Mouse (Mus musculus): ENCODE results near the gene Slc47a2. TPM values are rescaled to one million over a fixed set of nuclear protein-coding genes. Genes with fewer than 3 reads are reported as not detected.

Slc47a2 gene
- 0.10 and 0.15 TPM in 2 replicates for total RNA-seq (2012; rRNA removed)
- polyA plus RNA-seq (2012; ENCODE audit: insufficient read depth in 1 of 2, insufficient read length in 2 of 2, low read depth in 1 of 2, low replicate concordance in 2 of 2, missing spikeins in 1 of 2): under 1 TPM in 1 of 2 experiments, not detected in 1; 0.25 TPM

DNA sequence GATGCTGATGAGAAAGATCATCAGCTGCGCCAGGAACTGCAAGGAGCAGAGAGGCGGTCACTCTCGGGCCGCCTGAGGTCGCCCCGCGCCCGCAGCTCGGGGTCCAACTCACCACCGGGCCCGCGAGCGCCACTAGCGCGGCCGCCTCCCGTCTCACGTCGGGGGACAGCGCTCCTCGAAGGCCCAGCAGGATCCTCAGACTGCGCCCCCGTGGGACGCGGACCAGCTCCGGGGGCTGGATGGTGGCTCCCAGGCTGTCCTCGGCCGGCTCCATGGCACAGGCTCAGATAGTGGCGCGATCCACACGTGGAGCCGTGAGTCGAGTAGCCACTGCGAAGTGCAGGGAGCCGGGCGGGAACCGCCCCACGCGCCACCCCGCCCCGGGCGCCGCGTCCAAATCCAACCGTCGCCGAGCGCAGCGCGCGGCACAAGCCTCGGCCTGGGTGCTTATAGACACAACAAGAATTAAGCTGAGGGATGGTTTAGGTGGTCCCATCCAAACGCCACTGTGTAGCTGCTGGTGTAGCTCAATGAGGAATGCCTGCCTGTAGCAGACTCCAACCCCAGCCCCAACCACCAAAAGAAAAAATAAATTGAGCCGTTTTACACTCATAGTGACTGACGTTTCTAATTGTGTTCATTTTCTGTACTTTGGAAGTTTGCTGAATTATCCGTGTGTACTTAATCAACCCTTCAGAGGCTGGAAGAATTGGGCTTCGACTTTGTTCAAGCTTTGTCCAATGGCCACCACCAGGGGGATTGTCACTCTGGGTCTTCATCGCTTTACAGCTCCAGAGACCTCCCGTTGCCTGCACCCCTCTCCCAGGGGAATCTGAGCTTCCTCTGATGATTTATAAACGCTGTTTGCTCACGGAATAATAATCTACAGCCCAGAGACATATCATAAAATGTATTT lies at the start of gene Slc47a2:
Gene Slc47a2, minus strand, starts transcription at position 356 of the 916 bp plus-strand sequence.
- Histone ChIP-seq H3K9ac (ENCODE audit: control insufficient read depth, low read depth, low read length, poor library complexity, severe bottlenecking) (no peak within 1 kb of the TSS), H3K27me3 (ENCODE audit: control insufficient read depth in 1 of 2, insufficient read depth in 2 of 2, low read length in 2 of 2) (peaks cover 0 to 16% of the 10 kb centered on the region in 2 experiments; a peak in 3 of 4 replicates)

DNA sequence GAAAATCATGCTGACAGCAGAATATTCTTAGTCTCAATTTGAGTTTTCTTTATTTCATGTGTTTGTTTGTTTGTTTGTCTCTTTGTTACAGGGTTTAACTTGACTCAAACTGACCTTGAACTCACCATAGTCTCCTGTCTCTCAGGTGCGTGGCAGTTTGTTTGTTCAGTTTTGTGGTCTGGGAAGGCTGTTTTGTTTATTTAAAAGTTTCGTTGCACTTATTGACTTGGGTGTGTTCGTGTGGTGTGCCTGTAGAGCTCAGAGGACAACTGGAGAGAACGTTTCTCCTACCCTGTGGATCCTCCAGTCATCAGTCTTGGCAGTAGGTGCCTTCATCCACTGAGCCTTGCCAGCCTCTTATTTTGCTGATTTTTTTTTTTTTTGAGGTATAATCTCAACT lies 46.3 kb upstream of the Slc47a2 start:
- Histone ChIP-seq H3K79me2 (ENCODE audit: control insufficient read depth, insufficient read depth, low read length, poor library complexity) (no peaks in the 10 kb centered on the region), H3K4me3 (ENCODE audit: control insufficient read depth in 1 of 2, insufficient read depth in 1 of 2, low read depth in 2 of 2, low read length in 2 of 2) (no peak overlapping the region), H3K27ac (ENCODE audit: control insufficient read depth, low read depth, low read length) (no peak overlapping the region), H3K36me3 (ENCODE audit: control insufficient read depth in 1 of 2, insufficient read depth in 2 of 2, low read length in 2 of 2) (no peaks in the 10 kb centered on the region), H3K9me3 (replicated peaks; ENCODE audit: insufficient read depth, low read length) (no peaks in the 10 kb centered on the region), H3K27me3 (ENCODE audit: control insufficient read depth in 1 of 2, insufficient read depth in 2 of 2, low read length in 2 of 2) (peaks cover 0 to 2% of the 10 kb centered on the region in 2 experiments; a peak in 1 of 4 replicates), H3K4me1 (ENCODE audit: control insufficient read depth in 1 of 2, insufficient read depth in 2 of 2, low read length in 2 of 2) (peaks cover 0 to 7% of the 10 kb centered on the region in 2 experiments; a peak in 1 of 4 replicates), H3K9ac (ENCODE audit: control insufficient read depth, low read depth, low read length, poor library complexity, severe bottlenecking) (no peak overlapping the region)
- TF ChIP-seq CHD1 (IDR thresholded peaks at IDR 0.05; ENCODE audit: low read depth, low read length) (no peak), BHLHE40 (IDR thresholded peaks at IDR 0.05; ENCODE audit: borderline replicate concordance, low read depth, low read length) (no peak), ZC3H11A (IDR thresholded peaks at IDR 0.05; ENCODE audit: low read depth, low read length) (no peak), MYB (IDR thresholded peaks at IDR 0.05; ENCODE audit: low read depth, low read length) (no peak), TAL1 (IDR thresholded peaks at IDR 0.05; ENCODE audit: low read length) (no peak), CHD2 (IDR thresholded peaks at IDR 0.05; ENCODE audit: low read length) (no peak), TBP (IDR thresholded peaks at IDR 0.05; ENCODE audit: low read depth, low read length) (no peak), MAX (IDR thresholded peaks at IDR 0.05; ENCODE audit: low read length) (no peak), ZMIZ1 (IDR thresholded peaks at IDR 0.05; ENCODE audit: low read depth, low read length) (no peak), TCF12 (IDR thresholded peaks at IDR 0.05; ENCODE audit: low read depth, low read length) (no peak), POLR2AphosphoS5 (IDR thresholded peaks at IDR 0.05; ENCODE audit: borderline replicate concordance, low read depth, low read length) (no peak), EP300 (IDR thresholded peaks at IDR 0.05; ENCODE audit: low read depth in 1 of 2, low read length in 2 of 2) (no peak)
- DNase-seq (ENCODE audit: low read depth, low spot score): no peak

More for the DNA sequence above, at the start of gene Slc47a2:
- H3K9me3 ChIP-seq (replicated peaks; ENCODE audit: insufficient read depth, low read length): no peaks in the 10 kb centered on the region
- TF ChIP-seq TBP (IDR thresholded peaks at IDR 0.05; ENCODE audit: low read depth, low read length): no peak
- no peak for TF ChIP-seq SIN3A (IDR thresholded peaks at IDR 0.05; ENCODE audit: low read length)
- TF ChIP-seq ELF1 (IDR thresholded peaks at IDR 0.05; ENCODE audit: low read depth, low read length): no peak
- 0 out of 2 replicates have a peak, but pooled peaks have one; percentile 22 for TF ChIP-seq SMC3 (IDR thresholded peaks at IDR 0.05; ENCODE audit: low read depth, low read length)
- TF ChIP-seq CTCF (IDR thresholded peaks at IDR 0.05 in 2 of 3, conservative IDR thresholded peaks at IDR 0.05 in 1 of 3; ENCODE audit: control insufficient read depth in 1 of 3, insufficient read depth in 1 of 3, low read depth in 2 of 3, low read length in 3 of 3, poor library complexity in 1 of 3, severe bottlenecking in 1 of 3): peak; percentile 5 to 19 (median 13); a peak in 1 of 6 replicates
- TF ChIP-seq RCOR1 (IDR thresholded peaks at IDR 0.05; ENCODE audit: low read depth, low read length): no peak
- TF ChIP-seq KAT2A (conservative IDR thresholded peaks at IDR 0.05; ENCODE audit: low read depth, low read length): no peak
- no peak for TF ChIP-seq CHD2 (IDR thresholded peaks at IDR 0.05; ENCODE audit: low read length)
- TF ChIP-seq MXI1 (IDR thresholded peaks at IDR 0.05; ENCODE audit: low read depth, low read length): no peak
- no peak for TF ChIP-seq JUND (IDR thresholded peaks at IDR 0.05; ENCODE audit: low read depth, low read length)
- no peak for TF ChIP-seq RAD21 (IDR thresholded peaks at IDR 0.05; ENCODE audit: low read depth, low read length)
- no peak for TF ChIP-seq ZKSCAN1 (IDR thresholded peaks at IDR 0.05; ENCODE audit: low read depth, low read length)
- TF ChIP-seq CHD1 (IDR thresholded peaks at IDR 0.05; ENCODE audit: low read depth, low read length): no peak
- TF ChIP-seq ZMIZ1 (IDR thresholded peaks at IDR 0.05; ENCODE audit: low read depth, low read length): no peak
- H3K4me3 ChIP-seq (ENCODE audit: control insufficient read depth in 1 of 2, insufficient read depth in 1 of 2, low read depth in 2 of 2, low read length in 2 of 2): no peak within 1 kb of the TSS
- no peak for DNase-seq (ENCODE audit: low read depth, low spot score)
- H3K27ac ChIP-seq (ENCODE audit: control insufficient read depth, low read depth, low read length): no peak within 1 kb of the TSS
- H3K79me2 ChIP-seq (ENCODE audit: control insufficient read depth, insufficient read depth, low read length, poor library complexity): no peaks in the 10 kb centered on the region
- H3K36me3 ChIP-seq (ENCODE audit: control insufficient read depth in 1 of 2, insufficient read depth in 2 of 2, low read length in 2 of 2): no peaks in the 10 kb centered on the region
- H3K4me1 ChIP-seq (ENCODE audit: control insufficient read depth in 1 of 2, insufficient read depth in 2 of 2, low read length in 2 of 2): no peaks in the 10 kb centered on the region; a peak in 2 of 4 replicates

Measured in MEL (cell line).